Mouse (Mus musculus): ENCODE measurements around the gene Ddx27.
A peak's percentile ranks its signal among the peaks of the same experiment; 100 is the strongest.

The Ddx27 gene

DNA sequence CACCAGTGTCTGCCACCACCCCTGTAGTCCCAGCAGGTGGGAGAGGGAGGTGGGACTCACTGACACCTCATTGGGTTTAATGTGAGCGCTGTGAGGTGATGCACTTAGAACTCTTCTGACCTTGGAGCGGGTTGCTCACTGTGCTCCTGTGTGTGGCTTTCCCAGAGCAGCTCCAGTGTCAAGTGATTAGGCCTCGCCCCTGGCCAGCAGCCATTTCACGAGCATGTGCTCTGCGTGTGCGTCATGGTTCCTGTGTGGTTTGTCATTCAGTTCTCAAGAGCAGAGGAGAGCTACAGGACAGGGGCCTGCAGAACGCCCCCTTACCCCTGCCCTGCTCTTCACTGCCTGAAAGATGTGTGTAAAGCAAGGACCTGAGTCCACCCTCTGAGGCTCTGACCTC, 13.6 kb downstream of the Ddx27 start:
- DNase-seq (ENCODE audit: low read depth, low spot score) = no peak

DNA sequence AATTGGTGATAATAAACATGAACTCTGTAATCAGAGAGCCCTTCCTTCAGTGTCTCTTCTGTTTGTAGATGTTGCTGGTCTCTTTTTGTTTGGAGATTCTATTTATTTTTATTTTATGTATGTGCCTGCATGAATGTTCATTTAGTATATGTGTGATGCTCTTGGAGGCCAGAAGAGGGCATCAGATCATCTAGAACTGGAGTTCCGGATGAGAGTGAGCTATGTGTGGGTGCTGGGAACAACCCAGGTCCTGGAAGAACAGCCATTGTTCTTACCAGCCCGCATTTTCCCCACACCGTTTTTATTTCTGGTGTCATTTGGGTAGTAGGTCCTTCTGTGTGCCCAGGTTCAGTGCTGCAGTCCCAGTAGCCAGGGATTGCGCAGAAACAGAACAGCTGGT, 15.5 kb downstream of the Ddx27 start:
- no peak for DNase-seq (ENCODE audit: low read depth, low spot score)

DNA sequence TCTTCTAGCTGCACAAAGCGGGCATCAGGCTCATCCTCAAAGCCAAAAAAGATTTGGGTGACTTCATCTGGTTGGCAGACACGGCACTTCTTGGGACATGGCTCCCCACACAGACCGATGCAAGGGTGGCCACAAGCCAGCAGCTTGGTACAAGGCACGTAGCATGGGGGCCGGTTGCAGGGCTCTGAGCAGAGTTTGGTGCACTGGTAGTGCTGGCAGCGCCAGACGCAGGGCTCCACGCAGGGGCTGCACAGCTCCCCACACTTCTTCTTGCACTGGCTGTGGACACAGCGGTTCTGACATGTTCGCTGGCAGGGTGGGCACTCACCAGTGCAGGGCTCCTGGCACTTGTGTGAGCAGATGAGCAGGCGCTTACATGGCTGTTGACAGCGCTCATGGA, 22.7 kb downstream of the Ddx27 start:
- no peak for DNase-seq (ENCODE audit: low read depth, low spot score)

DNA sequence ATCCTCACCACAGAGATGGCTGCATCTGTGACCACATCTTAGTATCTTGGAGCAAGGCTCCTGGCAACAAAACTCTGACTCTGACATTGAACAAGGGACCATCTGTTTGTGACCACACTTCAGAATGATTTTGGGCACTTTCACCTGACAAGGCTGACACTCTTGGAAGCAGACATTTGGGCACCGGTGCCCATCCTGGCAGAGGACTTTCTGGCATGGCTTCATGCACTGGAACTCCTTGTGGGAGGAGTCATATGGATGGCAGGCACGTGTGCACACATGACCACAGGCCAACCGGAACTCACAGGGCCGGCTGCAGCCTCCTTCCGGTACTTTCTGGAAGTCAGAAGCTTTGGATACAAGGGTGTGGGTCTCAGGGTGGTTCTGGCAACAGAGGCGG, 23.3 kb downstream of the Ddx27 start:
- no peak for DNase-seq (ENCODE audit: low read depth, low spot score)

DNA sequence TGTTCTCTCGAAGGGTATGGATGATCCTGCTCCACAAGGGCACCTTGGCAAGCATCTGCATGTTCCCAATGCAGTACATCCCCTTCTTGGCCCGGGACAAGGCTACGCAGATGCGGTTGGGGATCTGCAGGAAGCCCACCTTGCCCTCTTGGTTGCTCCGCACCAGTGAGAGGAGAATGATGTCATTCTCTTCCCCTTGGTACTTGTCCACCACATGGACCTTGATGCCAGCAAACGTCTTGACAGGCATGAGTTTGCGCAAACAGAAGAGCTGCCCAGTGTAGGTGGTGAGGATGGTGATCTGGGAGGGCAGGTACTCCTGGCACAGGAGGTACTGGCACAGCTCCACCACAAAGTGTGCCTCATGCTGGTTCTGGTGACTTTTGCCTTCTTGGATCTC, 23.7 kb downstream of the Ddx27 start:
- no peak for DNase-seq (ENCODE audit: low read depth, low spot score)

DNA sequence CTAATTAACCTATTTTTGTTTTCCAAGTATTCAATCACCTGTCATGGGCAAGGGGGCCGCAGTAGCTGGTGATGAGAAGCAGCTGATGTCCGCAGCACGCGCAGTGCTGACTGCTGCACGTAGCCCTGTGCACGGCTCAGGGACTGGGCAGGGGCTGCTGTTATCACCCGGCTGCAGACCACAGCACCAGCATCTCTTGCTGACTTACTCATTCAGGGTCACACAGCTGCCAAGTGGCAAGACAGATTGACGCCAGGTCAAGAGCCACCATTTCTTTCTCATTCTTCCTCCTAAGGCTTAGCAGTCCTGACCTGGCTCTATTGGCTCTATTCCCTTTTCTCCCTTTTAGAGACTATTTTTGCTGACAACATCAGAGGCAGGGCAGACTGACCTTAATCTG, 24.4 kb downstream of the Ddx27 start:
- DNase-seq (ENCODE audit: low read depth, low spot score) = no peak

DNA sequence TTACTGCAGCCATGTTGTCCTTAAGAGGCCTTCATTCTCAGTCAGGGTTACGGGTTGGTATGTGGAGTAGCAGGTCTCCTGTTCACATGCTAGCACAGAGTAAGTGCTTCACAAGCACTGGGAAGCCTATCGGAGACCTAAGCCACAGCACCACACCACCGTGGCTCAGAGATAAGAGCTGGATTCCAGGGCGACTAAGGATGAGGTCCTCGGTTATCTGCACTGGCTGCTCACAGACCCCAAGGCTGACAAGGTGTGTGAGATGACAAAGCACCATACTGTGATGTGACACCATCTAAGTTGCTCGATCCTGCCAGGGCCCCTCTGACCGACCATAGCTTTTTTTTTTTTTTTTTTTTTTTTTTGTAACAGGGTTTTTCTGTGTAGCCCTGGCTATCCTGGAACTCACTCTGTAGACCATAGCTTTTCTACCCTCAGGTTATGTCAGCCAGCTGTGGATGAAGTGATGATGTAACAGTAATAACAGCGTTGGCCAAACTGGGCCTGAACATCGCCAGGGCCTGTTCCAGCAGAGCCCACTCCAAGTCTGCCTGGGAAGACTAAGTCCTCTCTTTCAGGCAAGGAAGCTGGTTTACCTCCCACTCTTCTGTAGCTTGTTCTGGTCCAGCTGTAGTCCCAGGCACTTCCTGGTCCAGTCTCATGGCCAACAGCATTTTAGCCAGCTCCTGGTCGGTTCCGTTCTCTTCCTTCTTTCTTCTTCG, 28.6 kb downstream of the Ddx27 start:
- no peak for DNase-seq (ENCODE audit: low read depth, low spot score)

DNA sequence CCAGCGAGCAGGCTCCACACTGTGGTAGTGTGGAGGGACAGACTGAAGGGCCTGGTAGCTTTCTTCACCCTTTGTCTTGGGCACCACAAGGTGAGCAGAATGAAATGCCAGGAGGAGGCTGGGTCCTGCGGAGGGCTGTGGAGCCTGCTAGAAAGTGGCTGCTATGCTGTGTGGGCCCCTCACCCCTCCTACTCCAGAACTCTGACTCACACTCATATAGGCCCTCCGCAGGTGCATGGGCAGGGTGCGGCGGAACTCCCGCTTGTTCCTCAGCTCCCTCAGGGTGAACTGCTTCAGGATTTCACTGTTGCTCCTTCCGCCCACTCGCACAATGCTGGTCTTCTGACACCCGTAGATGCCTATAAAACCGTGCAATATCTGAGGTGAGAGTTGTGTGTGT, 33.2 kb downstream of the Ddx27 start:
- no peak for DNase-seq (ENCODE audit: low read depth, low spot score)

DNA sequence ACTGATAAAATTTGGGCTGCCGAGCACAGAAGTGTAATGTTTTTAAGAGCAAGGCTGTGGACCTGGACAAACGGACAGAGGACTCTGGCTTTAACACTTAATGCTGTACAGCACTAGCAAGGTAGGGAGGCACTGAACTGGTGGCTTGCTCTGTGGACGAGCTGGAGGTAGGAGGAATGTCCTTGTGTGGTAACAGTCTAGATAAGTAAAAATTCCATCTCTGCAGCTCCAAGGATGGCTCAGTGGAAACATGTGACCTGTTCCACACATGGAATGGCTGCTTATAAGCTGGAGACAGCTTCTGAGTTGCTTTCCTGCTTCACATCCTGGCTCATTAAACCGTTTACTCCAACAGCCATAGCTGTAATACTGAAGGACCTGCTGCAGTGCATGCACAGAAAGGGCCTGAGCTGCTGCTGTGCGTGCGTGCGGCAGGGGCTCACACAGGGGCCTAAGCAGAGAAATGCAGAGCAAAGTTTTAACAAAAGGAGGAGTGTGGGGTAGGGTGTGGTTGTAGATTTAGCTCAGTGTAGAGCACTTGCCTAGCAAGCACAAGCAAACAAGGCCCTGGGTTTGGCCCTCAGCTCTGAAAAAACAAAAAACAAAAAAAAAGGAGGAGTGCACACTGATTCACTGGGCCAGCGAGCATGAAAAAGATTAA, 33.8 kb downstream of the Ddx27 start:
- no peak for DNase-seq (ENCODE audit: low read depth, low spot score)

DNA sequence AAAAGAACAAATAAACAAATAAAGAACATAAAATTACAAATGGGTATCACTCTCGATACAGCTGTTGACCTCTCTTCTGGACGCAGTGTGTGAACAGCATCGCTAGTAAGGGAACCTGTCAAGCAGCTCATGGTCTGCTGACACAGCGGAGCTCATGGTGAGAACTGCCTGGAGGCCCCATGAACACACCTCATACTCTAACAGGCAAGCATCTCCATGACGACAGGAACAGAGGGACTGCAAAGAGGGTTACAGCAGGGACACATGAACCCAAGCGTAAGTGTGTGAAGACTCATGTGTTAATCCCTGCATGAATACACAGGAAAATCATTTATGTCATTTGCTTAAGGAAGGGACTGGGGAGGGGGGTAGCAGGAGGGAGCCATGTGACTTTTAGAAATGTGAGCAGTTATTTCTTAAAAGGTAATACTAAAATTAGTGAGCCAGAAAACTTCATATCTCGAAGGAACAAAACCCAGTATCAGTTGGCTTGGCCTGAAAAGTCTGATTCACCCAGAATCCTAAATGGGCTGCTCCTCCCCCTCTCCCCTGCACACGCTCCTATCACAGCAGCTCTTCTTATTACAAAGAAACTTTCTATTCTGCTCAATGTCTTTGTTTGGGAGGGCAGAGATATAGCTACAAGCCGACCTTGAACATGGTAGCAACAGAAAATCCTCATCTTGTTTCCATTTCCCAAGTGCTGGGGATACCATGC, 38.3 kb downstream of the Ddx27 start:
- no peak for DNase-seq (ENCODE audit: low read depth, low spot score)

DNA sequence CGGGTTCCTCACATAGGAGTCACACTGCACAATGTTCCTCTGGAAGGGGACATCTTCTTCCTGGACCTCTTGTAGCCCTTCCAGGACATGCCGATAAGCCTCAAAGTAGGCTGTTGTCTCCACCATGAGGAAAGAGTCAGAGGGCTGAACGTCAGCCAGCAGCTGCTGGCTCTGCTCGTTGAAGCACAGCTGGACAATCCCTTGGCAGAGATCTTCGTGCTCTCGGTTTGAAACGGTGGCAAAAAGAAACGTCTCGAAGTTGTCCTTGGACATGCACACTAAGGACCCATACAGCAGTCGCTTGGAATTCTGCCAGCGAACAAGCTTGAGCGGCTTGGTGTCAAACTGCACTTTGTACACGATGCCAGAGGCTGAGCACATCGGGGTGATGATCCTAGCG, 40.4 kb downstream of the Ddx27 start:
- no peak for DNase-seq (ENCODE audit: low read depth, low spot score)

DNA sequence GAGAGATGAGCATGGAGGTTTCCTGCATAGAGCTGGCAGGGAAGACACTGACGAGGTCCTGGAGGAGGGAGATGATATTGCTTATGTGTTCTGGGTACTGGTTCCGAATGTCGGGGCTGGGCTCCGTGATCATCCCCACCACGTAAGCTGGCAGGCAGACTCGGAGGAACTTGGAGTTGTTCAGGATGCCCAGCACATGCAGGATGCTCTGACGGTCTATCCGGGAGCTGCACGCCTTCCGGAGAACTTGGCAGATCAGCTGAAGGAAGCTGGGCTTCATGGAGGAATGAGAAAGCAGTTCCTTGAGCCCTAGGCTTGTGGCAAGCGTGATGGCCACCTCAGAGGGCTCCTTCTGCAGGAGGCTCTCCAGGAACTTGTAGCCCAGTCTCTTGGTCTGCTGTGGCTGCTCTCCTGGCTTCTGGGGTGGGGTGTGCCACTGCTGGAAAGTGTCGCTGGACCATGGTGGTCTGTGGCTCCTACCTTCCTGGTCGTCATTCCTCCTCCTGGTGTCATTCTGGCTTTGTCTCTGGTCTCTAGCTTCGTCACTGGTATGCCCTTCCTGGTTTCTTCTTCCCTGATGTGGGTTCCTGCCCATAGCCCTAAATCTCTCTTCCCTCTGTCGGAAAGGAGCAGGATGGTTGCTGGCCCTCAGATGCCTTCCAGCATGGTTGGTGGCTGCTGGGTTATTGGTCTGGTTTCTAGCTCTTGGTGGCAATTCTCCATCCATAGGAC, 41.4 kb downstream of the Ddx27 start:
- no peak for DNase-seq (ENCODE audit: low read depth, low spot score)

DNA sequence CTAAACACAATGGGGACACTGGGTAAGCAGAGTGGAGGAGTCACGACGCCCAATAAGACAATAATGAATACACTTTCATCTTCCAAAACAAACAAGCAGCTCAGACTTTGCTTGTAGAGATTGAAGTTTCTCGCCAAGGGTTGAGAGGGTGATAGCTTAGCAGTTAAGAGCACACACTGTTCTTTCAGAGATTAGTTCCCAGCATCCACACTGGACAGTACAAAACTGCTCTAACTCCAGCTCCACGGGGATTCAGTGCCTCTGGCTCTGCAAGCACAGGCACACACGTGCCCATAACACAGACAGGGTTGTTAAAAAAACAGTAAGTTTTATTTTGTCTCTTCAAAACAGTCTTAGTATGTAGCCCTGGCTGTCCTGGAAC, 41.9 kb downstream of the Ddx27 start:
- DNase-seq (ENCODE audit: low read depth, low spot score) = no peak

DNA sequence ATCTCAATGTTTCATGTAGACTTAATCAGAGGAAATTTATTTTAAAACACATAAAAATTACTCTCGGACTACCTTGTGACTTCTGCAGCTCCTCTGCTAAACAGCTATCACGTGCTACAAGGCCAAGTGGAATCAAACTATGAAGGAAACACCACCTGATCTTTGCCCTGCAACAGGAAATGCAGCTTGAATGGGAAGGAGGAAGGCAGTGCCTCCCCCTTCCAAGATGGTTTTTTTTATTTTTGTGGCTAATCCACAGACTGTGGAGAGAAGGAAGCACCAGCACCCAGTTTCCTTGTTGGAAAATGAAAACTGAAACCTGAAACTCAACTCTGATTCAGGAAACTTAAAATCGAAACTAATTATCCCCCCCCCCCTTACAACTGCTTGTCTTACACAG, 43.2 kb downstream of the Ddx27 start:
- DNase-seq (ENCODE audit: low read depth, low spot score) = no peak

DNA sequence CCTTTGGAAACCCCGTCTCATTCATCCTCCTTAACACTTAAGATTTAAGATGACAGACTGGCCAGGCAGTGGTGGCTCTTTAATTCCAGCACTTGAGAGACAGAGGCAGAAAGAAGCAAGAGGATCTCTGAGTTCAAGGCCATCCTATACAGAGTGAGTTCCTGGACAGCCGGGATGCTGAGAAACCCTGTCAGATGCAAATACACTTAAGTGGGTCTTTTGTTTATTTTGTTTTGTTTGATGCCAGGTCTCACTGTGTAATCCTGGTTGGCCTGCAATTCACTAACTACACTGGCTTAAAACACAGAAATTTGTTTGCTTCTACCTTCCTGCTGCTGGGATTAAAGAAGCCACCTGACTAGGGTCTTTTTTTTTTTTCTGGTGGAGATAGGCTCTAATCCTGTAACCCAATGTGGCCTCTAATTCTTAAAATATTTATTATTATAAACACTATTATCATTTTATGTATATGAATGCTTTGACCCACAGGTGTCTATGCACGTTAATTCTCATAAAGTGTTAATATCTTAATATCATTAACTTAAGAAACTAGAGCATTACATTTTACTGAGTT, 43.9 kb downstream of the Ddx27 start:
- DNase-seq (ENCODE audit: low read depth, low spot score) = no peak

DNA sequence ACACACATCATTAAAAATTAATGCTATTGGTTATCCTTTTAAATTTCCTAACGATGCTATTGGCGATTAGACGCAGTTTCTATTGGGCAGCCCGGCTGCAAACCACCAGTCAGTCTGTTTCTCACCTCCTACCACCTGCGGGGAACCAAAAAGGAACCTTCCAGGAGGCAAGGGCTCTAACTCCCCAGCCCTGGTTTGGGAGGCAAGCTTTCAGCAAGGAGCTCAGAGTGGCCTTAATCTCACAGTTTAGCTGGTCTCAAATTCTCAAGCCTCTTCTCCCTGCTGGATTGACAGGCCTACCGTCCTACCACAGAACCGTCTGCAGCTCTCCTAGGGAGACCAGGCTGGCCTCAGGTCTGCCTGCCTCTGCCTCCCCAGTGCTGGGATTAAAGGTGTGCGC, 44.5 kb downstream of the Ddx27 start:
- DNase-seq (ENCODE audit: low read depth, low spot score) = no peak

DNA sequence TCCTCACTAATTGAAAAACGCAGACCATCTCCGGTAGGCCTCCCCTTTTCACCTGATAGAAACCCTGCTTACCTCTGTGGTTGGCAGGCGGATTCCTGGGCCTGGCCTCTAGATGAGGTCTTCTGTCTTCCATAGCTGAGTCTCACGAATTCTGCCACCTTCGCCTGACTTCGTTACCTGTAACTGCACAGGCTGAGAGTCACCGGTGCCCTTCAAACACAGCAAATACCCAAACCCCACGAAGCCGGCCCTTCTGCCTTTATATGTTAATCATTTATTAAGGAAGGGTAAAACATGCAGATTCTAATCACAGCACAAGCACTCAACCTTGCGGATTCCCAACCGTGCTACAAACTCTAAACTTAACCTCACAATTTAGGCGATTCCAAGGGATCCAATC, 45.0 kb downstream of the Ddx27 start:
- DNase-seq (ENCODE audit: low read depth, low spot score) = no peak

DNA sequence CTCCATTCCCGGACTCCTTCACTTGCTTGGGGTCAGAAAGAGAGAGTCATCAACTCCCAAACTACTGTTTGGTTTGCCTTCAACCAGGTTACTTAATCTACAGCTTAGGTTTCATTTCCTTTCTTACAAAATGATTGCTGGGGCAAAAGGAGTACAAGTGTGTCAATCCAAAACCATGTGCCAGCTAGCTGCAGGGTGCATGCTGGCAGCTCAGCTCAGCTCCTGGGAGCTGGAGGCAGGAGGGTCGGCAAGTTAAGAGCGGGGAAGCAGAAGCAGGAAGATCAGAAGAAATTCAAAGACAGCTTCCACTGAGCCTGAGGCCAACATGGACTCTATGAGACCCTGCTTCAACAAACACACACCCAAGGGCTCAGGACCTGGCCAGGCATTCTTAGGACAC, 45.4 kb downstream of the Ddx27 start:
- DNase-seq (ENCODE audit: low read depth, low spot score) = no peak

DNA sequence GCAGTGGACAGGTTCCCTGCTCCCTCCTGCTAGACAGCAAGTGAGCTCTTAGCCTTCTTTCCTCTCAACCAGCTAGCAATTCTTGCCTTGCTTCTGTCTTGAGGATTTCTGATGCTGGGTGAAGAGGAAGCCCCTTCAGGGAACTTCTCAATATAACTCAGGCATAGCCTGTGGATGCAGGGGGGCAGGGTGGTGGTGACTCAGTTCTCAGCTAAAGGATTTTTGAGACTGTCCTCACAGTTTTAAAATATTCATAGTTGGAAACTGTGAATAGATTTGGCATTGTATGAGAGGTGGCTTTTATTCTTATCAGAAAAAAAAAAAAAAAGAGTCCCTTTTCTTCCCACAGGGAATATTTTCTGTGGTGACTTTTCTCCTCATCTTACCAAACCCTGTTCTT, 45.8 kb downstream of the Ddx27 start:
- DNase-seq (ENCODE audit: low read depth, low spot score) = no peak

DNA sequence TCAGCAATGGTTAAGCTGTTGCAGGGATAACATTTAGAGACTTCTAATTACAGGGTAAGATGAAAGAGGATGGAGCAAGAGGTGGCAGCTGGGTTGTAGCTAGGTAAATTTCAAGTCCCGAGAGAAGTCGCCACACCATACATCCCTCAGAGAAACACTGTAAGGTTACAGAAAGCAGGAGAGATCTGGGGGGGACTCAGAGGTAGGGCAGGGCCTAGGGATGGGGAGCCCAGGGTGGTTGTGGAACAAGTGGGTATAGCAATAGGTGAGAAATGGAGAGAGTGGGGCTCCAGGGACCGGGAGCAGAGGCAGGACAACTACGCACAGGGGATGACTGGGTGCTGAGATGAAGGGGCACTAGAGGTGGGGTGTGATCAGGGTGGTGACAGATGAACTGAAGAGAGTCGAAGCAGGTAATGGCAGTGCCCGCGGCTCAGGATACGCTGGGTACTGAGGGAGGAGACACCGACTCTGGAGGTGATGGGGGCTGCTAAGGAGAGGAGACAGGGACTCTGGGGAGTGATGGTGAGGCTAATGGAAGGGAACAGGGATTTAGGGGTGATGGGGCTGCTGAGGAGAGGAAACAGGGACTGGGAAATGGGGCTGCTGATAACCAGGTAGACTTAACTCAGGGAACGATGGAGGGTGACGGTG, 46.5 kb downstream of the Ddx27 start:
- DNase-seq (ENCODE audit: low read depth, low spot score) = no peak

DNA sequence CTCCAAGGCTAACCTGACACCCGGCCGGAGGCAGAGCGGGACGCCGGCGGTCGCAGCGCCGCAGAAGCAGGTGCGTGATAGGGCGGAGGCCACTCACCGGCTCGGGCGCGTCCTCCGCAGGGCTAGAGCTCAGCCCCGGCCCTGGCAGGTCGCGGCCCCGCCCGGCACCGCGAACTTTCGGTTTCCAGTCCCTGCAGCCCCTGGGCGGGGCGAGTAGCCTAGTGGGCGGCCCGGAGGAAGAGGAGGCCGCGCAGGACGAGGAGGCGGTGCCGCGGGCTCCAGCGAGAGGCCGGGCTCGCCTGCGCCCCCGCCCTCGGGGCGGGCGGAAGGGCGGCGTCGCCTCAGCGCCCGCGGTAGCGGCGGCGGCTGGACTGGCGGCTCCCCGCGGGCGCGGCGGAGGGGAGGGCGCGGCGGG, 47.5 kb downstream of the Ddx27 start:
- peak; percentile 91 for DNase-seq (ENCODE audit: low read depth, low spot score)
